Mouse (Mus musculus) hindbrain, embryonic 16.5 days (tissue): ENCODE results near the gene 2010005H15Rik. TPM values are rescaled to one million over a fixed set of nuclear protein-coding genes. Genes with fewer than 3 reads are reported as not detected.
"Not testable (repeated sequence)": the region's sequence is repeated elsewhere in the genome, so short reads cannot be mapped to it uniquely, and the experiment has no call there.

ENCODE experiments used
- ATAC-seq: fragments of 200-750 bp; cut with Nextera tagmentation; 2 replicates; pipeline ENCODE4 v1.8.0; 2017; ENCODE audit warnings: moderate TSS enrichment, moderate library complexity
- H3K27ac ChIP-seq: fragments of 300-500 bp; sonication (generic); 2 replicates; pipeline ENCODE4 v1.5.1; 2014; ENCODE audit warnings: low read depth, mild to moderate bottlenecking, control low read depth, low read length, moderate library complexity
- H3K27me3 ChIP-seq: fragments of 300-500 bp; sonication (generic); replicated peaks from 2 replicates; pipeline ENCODE4 v1.6.1; 2014; ENCODE audit warnings: low read length; ENCODE audit not compliant: control insufficient read depth, insufficient read depth
- H3K36me3 ChIP-seq: fragments of 300-500 bp; sonication (generic); 2 replicates; pipeline ENCODE4 v1.6.1; 2014; ENCODE audit warnings: mild to moderate bottlenecking, low read length, moderate library complexity, mixed read lengths; ENCODE audit not compliant: control insufficient read depth, insufficient read depth
- H3K4me1 ChIP-seq: fragments of 300-500 bp; sonication (generic); 2 replicates; pipeline ENCODE4 v1.6.1; 2014; ENCODE audit warnings: low read depth, low read length; ENCODE audit not compliant: control insufficient read depth, insufficient read depth
- H3K4me2 ChIP-seq: fragments of 300-500 bp; sonication (generic); 2 replicates; pipeline ENCODE4 v1.6.1; 2014; ENCODE audit warnings: mild to moderate bottlenecking, low read length, control low read depth, moderate library complexity
- H3K4me3 ChIP-seq: fragments of 300-500 bp; sonication (generic); 2 replicates; pipeline ENCODE4 v1.5.1; 2014; ENCODE audit warnings: mild to moderate bottlenecking, low read length, control low read depth, moderate library complexity
- H3K9ac ChIP-seq: fragments of 300-500 bp; sonication (generic); 2 replicates; pipeline ENCODE4 v1.6.1; 2014; ENCODE audit warnings: low read depth, mild to moderate bottlenecking, control low read depth, low read length, moderate library complexity
- H3K9me3 ChIP-seq: fragments of 300-500 bp; sonication (generic); 2 replicates; pipeline ENCODE4 v1.6.1; 2014; ENCODE audit warnings: mild to moderate bottlenecking, low read length, moderate library complexity; ENCODE audit not compliant: control insufficient read depth
- WGBS: fragments of 180-500 bp; shearing (Covaris S2); extraction: QIAGEN DNeasy Blood & Tissue Kit; methylation state at CpG from one replicate; pipeline ENCODE4 v1.1.7; 2014; 5-methylcytosine and 5-hydroxymethylcytosine counted together
- polyA plus RNA-seq: library from polyadenylated mRNA; unstranded; fragments of >200 nt; fragmentation: Nextera tagmentation; extraction: Ambion mirVana; gene quantifications from 2 replicates; pipeline ENCODE4 v1.2.1, GENCODE M21; 2015

2010005H15Rik gene
- polyA plus RNA-seq, 1 experiment from 2014 or later: 0.56 TPM

- not testable (repeated sequence) for H3K9me3 ChIP-seq, H3K4me1 ChIP-seq, H3K4me2 ChIP-seq, H3K9ac ChIP-seq, H3K27ac ChIP-seq, ATAC-seq, H3K27me3 ChIP-seq, H3K36me3 ChIP-seq, H3K4me3 ChIP-seq
- 92% methylated on average over 4 of the region's 4 CpGs for WGBS
Measured at GRCm38 (mm10) chr16:36276796-36277195, 55.5 kb downstream of the 2010005H15Rik start, which contains the start of gene Stfa1. Stfa1 (plus strand) TSS chr16:36276951.

DNA sequence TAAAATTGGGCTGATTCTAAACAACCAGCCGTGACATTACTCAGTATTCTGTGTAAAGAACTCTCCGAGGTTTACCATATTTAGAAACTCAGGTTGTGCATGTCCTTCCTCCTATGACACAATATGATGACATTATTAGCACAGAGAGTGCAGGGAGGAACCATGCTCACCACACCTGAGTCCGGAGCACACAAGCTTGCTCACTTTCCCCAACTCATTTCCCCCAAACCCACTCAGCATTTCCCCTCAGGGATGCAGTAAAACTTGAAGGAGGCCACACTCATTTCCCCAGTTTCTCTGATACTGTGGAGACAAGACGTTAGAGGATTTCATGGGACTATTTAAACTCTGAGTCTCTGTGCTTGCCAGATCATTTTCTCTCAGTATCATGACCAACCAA, 67.9 kb downstream of the 2010005H15Rik start:
- H3K36me3 ChIP-seq: no peaks in the 10 kb centered on the region
- no peak overlapping the region for H3K9ac ChIP-seq
- H3K4me1 ChIP-seq: no peaks in the 10 kb centered on the region
- WGBS: 91% methylated on average over 4 of the region's 4 CpGs
- no peak overlapping the region for H3K27ac ChIP-seq
- no peaks in the 10 kb centered on the region for H3K9me3 ChIP-seq
- no peaks in the 10 kb centered on the region for H3K27me3 ChIP-seq
- H3K4me3 ChIP-seq: no peak overlapping the region
- no peak overlapping the region for H3K4me2 ChIP-seq
- no peak for ATAC-seq

Other genes starting within 250 kb of the 2010005H15Rik start
- gene Kpna1, start 242.7 kb upstream of the 2010005H15Rik start, polyA plus RNA-seq: 64.3 and 80.6 TPM in 2 replicates
- gene Wdr5b, start 180.3 kb upstream of the 2010005H15Rik start, polyA plus RNA-seq: 10.2 and 11.9 TPM in 2 replicates
- 136 and 144 TPM in 2 replicates for gene Fam162a, start 149.9 kb upstream of the 2010005H15Rik start, polyA plus RNA-seq
- 29.1 and 29.6 TPM in 2 replicates for gene Ccdc58, start 149.8 kb upstream of the 2010005H15Rik start, polyA plus RNA-seq
- not detected in 2 replicates for gene Csta1, start 90.2 kb upstream of the 2010005H15Rik start, polyA plus RNA-seq
- not detected in 2 replicates for gene Stfa2l1, start 64.7 kb upstream of the 2010005H15Rik start, polyA plus RNA-seq
- 0.98 TPM in 1 of 2 replicates, not detected in the other for gene Gm5483, start 37.3 kb upstream of the 2010005H15Rik start, polyA plus RNA-seq
- gene Gm5416, start 11.1 kb upstream of the 2010005H15Rik start, polyA plus RNA-seq: not detected in 2 replicates
- 1.2 and 1.3 TPM in 2 replicates for gene Stfa1, start 55.5 kb downstream of the 2010005H15Rik start, polyA plus RNA-seq
- gene BC117090, start 112.9 kb downstream of the 2010005H15Rik start, polyA plus RNA-seq: not detected in 2 replicates
- gene BC100530, start 146.3 kb downstream of the 2010005H15Rik start, polyA plus RNA-seq: 0.81 and 1.3 TPM in 2 replicates
- gene Stfa2, start 187.0 kb downstream of the 2010005H15Rik start, polyA plus RNA-seq: 0.39 and 0.63 TPM in 2 replicates
- 0.59 TPM in 1 of 2 replicates, not detected in the other for gene Stfa3, start 233.9 kb downstream of the 2010005H15Rik start, polyA plus RNA-seq